In genomic region chr2:3659300-3659910, GRCm38 (mm10) we compare ENCODE assay signal across 13 mouse cellular contexts.
DNase-seq lines count a peak whose midpoint lies in the region; ATAC-seq and TF ChIP-seq lines count a peak whose summit lies in the region.
"Had no signal": no experiment of that assay in that cellular context is flagged by ENCODE, and none has a peak within 500 bp of the region (broad histone marks: within the 10 kb centered on the region; RNA-seq: fewer than 3 reads in every experiment).

No protein-coding gene starts in this region.

- no peak for TF ChIP-seq RAD21 in CH12.LX (IDR thresholded peaks at IDR 0.05; ENCODE audit: low read depth, low read length)

- 0 out of 2 replicates have a peak overlapping the region, but pooled peaks have one; percentile 6 for H3K27ac ChIP-seq in heart, embryonic 11.5 days (ENCODE audit: low read depth, low read length)
- H3K27ac ChIP-seq in CH12.LX (ENCODE audit: insufficient read depth, low read depth) = no peak overlapping the region
- H3K27ac ChIP-seq in forebrain, postnatal 0 days (ENCODE audit: low read depth, low read length) = no peak overlapping the region
- H3K27ac ChIP-seq: hindbrain, embryonic 14.5 days; neural tube, embryonic 12.5 days had no signal

- no peaks in the 10 kb centered on the region for H3K9me3 ChIP-seq in heart, embryonic 11.5 days (replicated peaks; ENCODE audit: control insufficient read depth, low read length)
- H3K9me3 ChIP-seq in megakaryocyte, embryonic 14.5 days = peaks cover 8% of the 10 kb centered on the region; the same call in 1 of the 2 replicates
- H3K9me3 ChIP-seq in CH12.LX (replicated peaks; ENCODE audit: low read length) = no peaks in the 10 kb centered on the region
- no peaks in the 10 kb centered on the region for H3K9me3 ChIP-seq in forebrain, postnatal 0 days (ENCODE audit: low read length)
- H3K9me3 ChIP-seq: liver, embryonic 13.5 days; neural tube, embryonic 12.5 days had no signal

- H3K79me2 ChIP-seq in CH12.LX (replicated peaks; ENCODE audit: control insufficient read depth, extremely low read depth, insufficient read depth, poor library complexity, severe bottlenecking) = no peaks in the 10 kb centered on the region

- no peak for TF ChIP-seq EP300 in CH12.LX (IDR thresholded peaks at IDR 0.05; ENCODE audit: low read length)

- H3K4me3 ChIP-seq in heart, embryonic 11.5 days (ENCODE audit: low read depth, low read length) = no peak overlapping the region
- peak overlapping the region; percentile 31 for H3K4me3 ChIP-seq in megakaryocyte, embryonic 14.5 days (replicated peaks)
- H3K4me3 ChIP-seq in CH12.LX (replicated peaks in 1 of 3; ENCODE audit: low read depth in 2 of 3, low read length in 2 of 3, poor library complexity in 1 of 3) = no peak overlapping the region
- H3K4me3 ChIP-seq in forebrain, postnatal 0 days (ENCODE audit: low read depth, low read length) = no peak overlapping the region
- H3K4me3 ChIP-seq: liver, embryonic 13.5 days; neural tube, embryonic 12.5 days had no signal

- DNase-seq in heart, adult 18-20 months = no peak
- DNase-seq in CH12.LX (ENCODE audit: extremely low read depth) = no peak
- DNase-seq in naive thymus-derived CD4-positive, alpha-beta T cell, adult 2 months (ENCODE audit: low read depth) = peak; percentile 29
- DNase-seq in forebrain, postnatal 0 days = no peak
- DNase-seq: cerebellum, postnatal 36 days; kidney, postnatal 14 days; liver, embryonic 13.5 days had no signal

- no peak overlapping the region for H3K4me2 ChIP-seq in heart, embryonic 11.5 days
- H3K4me2 ChIP-seq in CH12.LX (ENCODE audit: insufficient read depth, low read depth, poor library complexity, severe bottlenecking) = no peak overlapping the region; the same call in 1 of the 2 replicates
- H3K4me2 ChIP-seq in forebrain, postnatal 0 days (ENCODE audit: low read depth) = no peak overlapping the region
- H3K4me2 ChIP-seq: hindbrain, embryonic 14.5 days; liver, embryonic 13.5 days; neural tube, embryonic 12.5 days had no signal

- 39% methylated on average over 5 of the region's 5 CpGs for WGBS in heart, embryonic 11.5 days (ENCODE audit: insufficient replicate concordance)
- WGBS in forebrain, postnatal 0 days = 26% methylated on average over 5 of the region's 5 CpGs

- in situ Hi-C loops in CH12.LX (cut with MboI; ENCODE audit: low pct_ligation_motif_present, low pct_unique_long_range_greater_than_20kb, low sequenced_read_pairs) = no loop called here

- no peak for TF ChIP-seq POLR2A in CH12.LX (IDR thresholded peaks at IDR 0.05; ENCODE audit: low read depth, low read length)

- peaks cover 7% of the 10 kb centered on the region; the same call in 1 of the 2 replicates for H3K4me1 ChIP-seq in heart, embryonic 11.5 days (ENCODE audit: control insufficient read depth, insufficient read depth, low read length)
- peaks cover 72% of the 10 kb centered on the region for H3K4me1 ChIP-seq in megakaryocyte, embryonic 14.5 days
- peaks cover 26 to 44% of the 10 kb centered on the region in 2 experiments for H3K4me1 ChIP-seq in CH12.LX (ENCODE audit: control insufficient read depth in 1 of 2, insufficient read depth in 2 of 2)
- H3K4me1 ChIP-seq in forebrain, postnatal 0 days (ENCODE audit: insufficient read depth) = no peaks in the 10 kb centered on the region
- H3K4me1 ChIP-seq: neural tube, embryonic 12.5 days had no signal

- H3K36me3 ChIP-seq in heart, embryonic 11.5 days (ENCODE audit: control insufficient read depth, insufficient read depth, low read length) = no peaks in the 10 kb centered on the region
- H3K36me3 ChIP-seq in megakaryocyte, embryonic 14.5 days (replicated peaks; ENCODE audit: low read length) = peaks cover 9% of the 10 kb centered on the region
- H3K36me3 ChIP-seq in CH12.LX (replicated peaks in 1 of 2; ENCODE audit: control insufficient read depth in 1 of 2, insufficient read depth in 1 of 2, low read length in 1 of 2) = no peaks in the 10 kb centered on the region
- no peaks in the 10 kb centered on the region for H3K36me3 ChIP-seq in forebrain, postnatal 0 days (ENCODE audit: insufficient read depth)
- H3K36me3 ChIP-seq: liver, embryonic 13.5 days; neural tube, embryonic 12.5 days had no signal

- TF ChIP-seq CTCF in CH12.LX (conservative IDR thresholded peaks at IDR 0.05 in 1 of 2, IDR thresholded peaks at IDR 0.05 in 1 of 2; ENCODE audit: low read depth in 2 of 2, low read length in 2 of 2) = no peak
- TF ChIP-seq CTCF in forebrain, postnatal 0 days (IDR thresholded peaks at IDR 0.05; ENCODE audit: low read depth) = no peak

- no peak overlapping the region for H3K9ac ChIP-seq in heart, embryonic 11.5 days (ENCODE audit: low read depth, low read length)
- no peak overlapping the region for H3K9ac ChIP-seq in CH12.LX (ENCODE audit: insufficient read depth, low read depth)
- H3K9ac ChIP-seq in forebrain, postnatal 0 days = no peak overlapping the region
- H3K9ac ChIP-seq: hindbrain, embryonic 14.5 days; liver, embryonic 13.5 days; neural tube, embryonic 12.5 days had no signal

- dilution Hi-C loops in CH12.LX (cut with MboI; ENCODE audit: extremely low pct_ligation_motif_present, extremely low pct_unique_long_range_greater_than_20kb, low sequenced_read_pairs) = no loop called here

- no peaks in the 10 kb centered on the region for H3K27me3 ChIP-seq in heart, embryonic 11.5 days (ENCODE audit: control insufficient read depth, insufficient read depth, low read length)
- no peaks in the 10 kb centered on the region for H3K27me3 ChIP-seq in megakaryocyte, embryonic 14.5 days (replicated peaks)
- no peaks in the 10 kb centered on the region for H3K27me3 ChIP-seq in CH12.LX (replicated peaks)
- H3K27me3 ChIP-seq in forebrain, postnatal 0 days (ENCODE audit: insufficient read depth, low read length) = no peaks in the 10 kb centered on the region
- H3K27me3 ChIP-seq: liver, embryonic 13.5 days; neural tube, embryonic 12.5 days had no signal

- ATAC-seq in heart, embryonic 11.5 days (replicated peaks; ENCODE audit: insufficient number of reproducible peaks, low FRiP score, low TSS enrichment) = no peak
- ATAC-seq in megakaryocyte, adult 5-6 weeks (ENCODE audit: poor library complexity, severe bottlenecking) = no peak
- ATAC-seq in forebrain, postnatal 0 days = no peak
- ATAC-seq in erythroid progenitor cell, adult 5-6 weeks (replicated peaks; ENCODE audit: low FRiP score, poor library complexity, severe bottlenecking) = no peak

TF ChIP-seq in CH12.LX, 34 proteins besides CTCF, POLR2A, EP300 and RAD21:
- peak; percentile 28; the same call in 1 of the 2 replicates for TF ChIP-seq CHD2 (IDR thresholded peaks at IDR 0.05; ENCODE audit: low read length)
- TF ChIP-seq TBP (conservative IDR thresholded peaks at IDR 0.05; ENCODE audit: low read depth, low read length) = no peak
TF ChIP-seq in CH12.LX: peak in this region for 1.
